In genomic region chrX:12078195-12079058, GRCm38 (mm10) we compare ENCODE assay signal across 7 mouse cellular contexts.
A peak's percentile ranks its signal among the peaks of the same experiment; 100 is the strongest.
DNase-seq lines count a peak whose midpoint lies in the region; ATAC-seq and TF ChIP-seq lines count a peak whose summit lies in the region.

No protein-coding gene starts in this region.

- no peak for TF ChIP-seq CTCF in testis, adult 2 months (IDR thresholded peaks at IDR 0.05; ENCODE audit: control insufficient read depth, insufficient read depth, insufficient replicate concordance, low read depth, low read length)
- TF ChIP-seq CTCF in bone marrow macrophage, adult 2 months (IDR thresholded peaks at IDR 0.05; ENCODE audit: low read depth, low read length): no peak
- no peak for TF ChIP-seq CTCF in lung, postnatal 0 days (IDR thresholded peaks at IDR 0.05)

- 5% methylated on average over 68 of the region's 73 CpGs for WGBS in lung, postnatal 0 days

- peak overlapping the region; percentile 85 for H3K4me3 ChIP-seq in testis, adult 2 months (ENCODE audit: control insufficient read depth, low read depth, low read length)
- peak overlapping the region; percentile 68 for H3K4me3 ChIP-seq in bone marrow macrophage, adult 2 months (ENCODE audit: insufficient read depth, low read length)
- H3K4me3 ChIP-seq in lung, postnatal 0 days (ENCODE audit: low read depth, low read length): peak overlapping the region; percentile 60

- H3K9ac ChIP-seq in lung, postnatal 0 days (replicated peaks; ENCODE audit: low read depth): peak overlapping the region; percentile 54; the same call in 1 of the 2 replicates

- DNase-seq in testis, postnatal 14 days (ENCODE audit: low spot score): no peak
- DNase-seq in gastrocnemius, postnatal 10 days: peak; percentile 55
- DNase-seq in kidney, adult 9 months: peak; percentile 22
- peak; percentile 54 for DNase-seq in lung, postnatal 0 days (ENCODE audit: low spot score)
- DNase-seq in spleen, postnatal 4 days (ENCODE audit: low spot score in 2 of 2): peak; percentile 42 to 77

- H3K4me2 ChIP-seq in lung, postnatal 0 days (replicated peaks; ENCODE audit: low read depth, low read length): peak overlapping the region; percentile 75

- no peak for TF ChIP-seq EP300 in lung, postnatal 0 days (IDR thresholded peaks at IDR 0.05)

- H3K9me3 ChIP-seq in lung, postnatal 0 days (ENCODE audit: low read length): no peaks in the 10 kb centered on the region

- peak; percentile 10; the same call in 1 of the 2 replicates for ATAC-seq in lung, postnatal 0 days

- H3K27me3 ChIP-seq in testis, adult 2 months (ENCODE audit: control insufficient read depth, insufficient read depth, low read length): no peaks in the 10 kb centered on the region
- no peaks in the 10 kb centered on the region for H3K27me3 ChIP-seq in lung, postnatal 0 days (replicated peaks; ENCODE audit: insufficient read depth, low read length)

- peak overlapping the region; percentile 58 for H3K27ac ChIP-seq in testis, adult 2 months (ENCODE audit: control insufficient read depth, insufficient read depth, low read depth, low read length)
- no peak overlapping the region; the same call in 1 of the 2 replicates for H3K27ac ChIP-seq in bone marrow macrophage, adult 2 months (ENCODE audit: insufficient read depth, low read depth, low read length)
- H3K27ac ChIP-seq in lung, postnatal 0 days (ENCODE audit: low read length): 0 out of 2 replicates have a peak overlapping the region, but pooled peaks have one; percentile 26

- H3K4me1 ChIP-seq in testis, adult 2 months (ENCODE audit: control insufficient read depth, insufficient read depth, low read length): peaks cover 23% of the 10 kb centered on the region
- peaks cover 2% of the 10 kb centered on the region; the same call in 1 of the 2 replicates for H3K4me1 ChIP-seq in bone marrow macrophage, adult 2 months (ENCODE audit: control insufficient read depth, insufficient read depth, low read length)
- no peaks in the 10 kb centered on the region for H3K4me1 ChIP-seq in lung, postnatal 0 days (ENCODE audit: insufficient read depth, low read depth, low read length)

- no peak for TF ChIP-seq POLR2A in testis, adult 2 months (IDR thresholded peaks at IDR 0.05; ENCODE audit: control insufficient read depth, low read depth, low read length)
- no peak for TF ChIP-seq POLR2A in bone marrow macrophage, adult 2 months (IDR thresholded peaks at IDR 0.05; ENCODE audit: borderline replicate concordance, low read depth, low read length)

- H3K36me3 ChIP-seq in testis, adult 2 months (ENCODE audit: control insufficient read depth, insufficient read depth, low read length): no peaks in the 10 kb centered on the region
- H3K36me3 ChIP-seq in lung, postnatal 0 days (ENCODE audit: insufficient read depth, low read length): no peaks in the 10 kb centered on the region
